Mouse (Mus musculus) forebrain, embryonic 16.5 days (tissue): ENCODE data around the gene Kctd7. TPM values are rescaled to one million over a fixed set of nuclear protein-coding genes. Genes with fewer than 3 reads are reported as not detected.

Experiments used
- ATAC-seq: fragments of 200-750 bp; cut with Nextera tagmentation; 2 replicates; pipeline ENCODE4 v1.8.0; 2017; ENCODE audit warnings: mild to moderate bottlenecking, moderate library complexity
- H3K27ac ChIP-seq: fragments of 300-500 bp; sonication (generic); 2 replicates; pipeline ENCODE4 v1.5.1; 2014; ENCODE audit warnings: low read length, control low read depth
- H3K27me3 ChIP-seq: fragments of 300-500 bp; sonication (generic); replicated peaks from 2 replicates; pipeline ENCODE4 v1.6.1; 2014; ENCODE audit warnings: low read length; ENCODE audit not compliant: control insufficient read depth, insufficient read depth
- H3K36me3 ChIP-seq: fragments of 300-500 bp; sonication (generic); 2 replicates; pipeline ENCODE4 v1.6.1; 2014; ENCODE audit not compliant: control insufficient read depth, insufficient read depth
- H3K4me1 ChIP-seq: fragments of 300-500 bp; sonication (generic); replicated peaks from 2 replicates; pipeline ENCODE4 v1.6.1; 2014; ENCODE audit warnings: low read length; ENCODE audit not compliant: control insufficient read depth, insufficient read depth
- H3K4me2 ChIP-seq: fragments of 300-500 bp; sonication (generic); 2 replicates; pipeline ENCODE4 v1.6.1; 2014; ENCODE audit warnings: mild to moderate bottlenecking, low read length, control low read depth
- H3K4me3 ChIP-seq: fragments of 300-500 bp; sonication (generic); replicated peaks from 2 replicates; pipeline ENCODE4 v1.5.1; 2014; ENCODE audit warnings: mild to moderate bottlenecking, low read length, control low read depth
- H3K9ac ChIP-seq: fragments of 300-500 bp; sonication (generic); replicated peaks from 2 replicates; pipeline ENCODE4 v1.6.1; 2014; ENCODE audit warnings: low read depth, low read length, control low read depth
- H3K9me3 ChIP-seq: fragments of 300-500 bp; sonication (generic); 2 replicates; pipeline ENCODE4 v1.6.1; 2016; ENCODE audit warnings: low read length; ENCODE audit not compliant: control insufficient read depth
- WGBS: fragments of 180-500 bp; shearing (Covaris S2); extraction: QIAGEN DNeasy Blood & Tissue Kit; methylation state at CpG from one replicate; pipeline ENCODE4 v1.1.7; 2014; 5-methylcytosine and 5-hydroxymethylcytosine counted together
- polyA plus RNA-seq: library from polyadenylated mRNA; unstranded; fragments of >200 nt; fragmentation: Nextera tagmentation; extraction: Ambion mirVana; gene quantifications from 2 replicates; pipeline ENCODE4 v1.2.1, GENCODE M21; 2015

Kctd7 gene
- 14.3 and 14.9 TPM in 2 replicates for polyA plus RNA-seq

GRCm38 (mm10) chr5:130144334-130145312 lies at the start of gene Kctd7:
Gene Kctd7, plus strand, starts transcription at chr5:130144861.
- Histone ChIP-seq H3K36me3 (peaks cover 4% of the 10 kb centered on the region; the same call in 1 of the 2 replicates), H3K27me3 (no peaks in the 10 kb centered on the region), H3K4me3 (peak within 1 kb of the TSS; percentile 72), H3K27ac (peak within 1 kb of the TSS; percentile 85), H3K4me2 (peak within 1 kb of the TSS; percentile 81), H3K9me3 (no peaks in the 10 kb centered on the region), H3K9ac (peak within 1 kb of the TSS; percentile 70), H3K4me1 (peaks cover 14% of the 10 kb centered on the region)
- WGBS: under 1% methylated on average over 66 of the region's 66 CpGs
- peak; percentile 97 for ATAC-seq

- H3K4me1 ChIP-seq: no peaks in the 10 kb centered on the region
- no peak overlapping the region for H3K4me3 ChIP-seq
- 0 out of 2 replicates have a peak, but pooled peaks cover 4% of the 10 kb centered on the region for H3K36me3 ChIP-seq
- H3K4me2 ChIP-seq: no peak overlapping the region
- WGBS: 35% methylated on average over 12 of the region's 12 CpGs
- H3K9ac ChIP-seq: no peak overlapping the region
- no peak overlapping the region for H3K27ac ChIP-seq
- no peaks in the 10 kb centered on the region for H3K27me3 ChIP-seq
- ATAC-seq: peak; percentile 50; the same call in 1 of the 2 replicates
- no peaks in the 10 kb centered on the region for H3K9me3 ChIP-seq
Observed at GRCm38 (mm10) chr5:130096754-130097153, 47.9 kb upstream of the Kctd7 start.

DNA sequence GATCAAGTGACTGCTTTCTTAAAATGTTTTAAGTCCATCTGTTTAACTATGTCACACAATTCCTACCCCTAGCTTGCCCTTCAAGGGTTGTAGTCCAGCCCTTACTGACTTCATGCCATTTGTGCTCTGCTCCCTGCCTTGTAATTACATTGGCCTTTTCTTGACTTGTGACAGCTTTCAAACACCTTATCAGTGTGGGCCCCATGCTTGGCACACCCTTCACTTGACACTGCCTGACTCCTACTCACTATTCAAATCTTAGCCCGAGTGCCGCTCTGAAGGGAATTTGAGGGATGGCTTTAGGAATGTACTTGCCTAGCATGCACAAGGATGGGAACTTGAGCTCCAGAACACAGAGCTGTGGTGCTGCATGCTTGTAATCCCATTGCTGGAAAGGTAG lies 46.8 kb upstream of the Kctd7 start:
- 87% methylated on average over 2 of the region's 2 CpGs for WGBS

GRCm38 (mm10) chr5:130101724-130102123 lies 42.9 kb upstream of the Kctd7 start:
- ATAC-seq: no peak
- peaks cover 6% of the 10 kb centered on the region; the same call in 1 of the 2 replicates for H3K36me3 ChIP-seq
- no peaks in the 10 kb centered on the region for H3K27me3 ChIP-seq
- no peaks in the 10 kb centered on the region for H3K9me3 ChIP-seq
- no peak overlapping the region for H3K4me2 ChIP-seq
- H3K9ac ChIP-seq: no peak overlapping the region
- no peak overlapping the region for H3K27ac ChIP-seq
- H3K4me3 ChIP-seq: no peak overlapping the region
- 94% methylated on average over 17 of the region's 17 CpGs for WGBS
- H3K4me1 ChIP-seq: no peaks in the 10 kb centered on the region

More for the DNA sequence above, 46.8 kb upstream of the Kctd7 start:
- H3K36me3 ChIP-seq: peaks cover 6% of the 10 kb centered on the region; the same call in 1 of the 2 replicates
- ATAC-seq: no peak
- H3K4me3 ChIP-seq: no peak overlapping the region
- no peaks in the 10 kb centered on the region for H3K4me1 ChIP-seq
- H3K27me3 ChIP-seq: no peaks in the 10 kb centered on the region
- H3K27ac ChIP-seq: no peak overlapping the region
- H3K9me3 ChIP-seq: no peaks in the 10 kb centered on the region
- no peak overlapping the region for H3K4me2 ChIP-seq
- H3K9ac ChIP-seq: no peak overlapping the region

DNA sequence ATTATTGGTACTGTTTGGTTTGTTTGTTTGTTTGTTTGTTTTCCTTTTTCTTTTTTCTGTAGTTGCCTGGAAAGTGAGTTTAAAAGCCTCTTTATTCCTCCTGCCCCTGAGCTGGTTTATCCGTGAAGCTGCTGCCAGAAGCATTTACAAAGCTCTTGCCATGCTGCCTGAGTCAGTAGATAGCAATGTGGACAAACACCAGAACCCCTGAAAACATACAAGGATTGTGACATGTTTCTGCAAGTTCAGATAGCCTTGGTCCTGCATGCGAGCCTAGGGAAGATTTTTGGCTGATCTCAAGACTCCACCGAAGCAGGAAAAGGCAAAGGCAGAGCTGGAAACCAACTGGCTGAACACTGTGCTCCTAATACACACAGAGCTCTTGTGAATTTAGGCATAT lies 35.3 kb upstream of the Kctd7 start:
- no peak overlapping the region for H3K27ac ChIP-seq
- no peaks in the 10 kb centered on the region for H3K36me3 ChIP-seq
- no peak overlapping the region for H3K9ac ChIP-seq
- no peaks in the 10 kb centered on the region for H3K27me3 ChIP-seq
- WGBS: 86% methylated on average over 3 of the region's 3 CpGs
- no peak overlapping the region for H3K4me2 ChIP-seq
- peaks cover 3% of the 10 kb centered on the region; the same call in 1 of the 2 replicates for H3K4me1 ChIP-seq
- ATAC-seq: no peak
- H3K9me3 ChIP-seq: no peaks in the 10 kb centered on the region
- no peak overlapping the region for H3K4me3 ChIP-seq

GRCm38 (mm10) chr5:130110632-130111464 lies 33.8 kb upstream of the Kctd7 start:
- no peak overlapping the region for H3K4me3 ChIP-seq
- ATAC-seq: no peak
- peaks cover 7% of the 10 kb centered on the region; the same call in 1 of the 2 replicates for H3K36me3 ChIP-seq
- peaks cover 3% of the 10 kb centered on the region; the same call in 1 of the 2 replicates for H3K4me1 ChIP-seq
- H3K27me3 ChIP-seq: no peaks in the 10 kb centered on the region
- no peak overlapping the region for H3K4me2 ChIP-seq
- no peak overlapping the region for H3K9ac ChIP-seq
- H3K9me3 ChIP-seq: no peaks in the 10 kb centered on the region
- H3K27ac ChIP-seq: no peak overlapping the region
- WGBS: 77% methylated on average over 12 of the region's 12 CpGs

DNA sequence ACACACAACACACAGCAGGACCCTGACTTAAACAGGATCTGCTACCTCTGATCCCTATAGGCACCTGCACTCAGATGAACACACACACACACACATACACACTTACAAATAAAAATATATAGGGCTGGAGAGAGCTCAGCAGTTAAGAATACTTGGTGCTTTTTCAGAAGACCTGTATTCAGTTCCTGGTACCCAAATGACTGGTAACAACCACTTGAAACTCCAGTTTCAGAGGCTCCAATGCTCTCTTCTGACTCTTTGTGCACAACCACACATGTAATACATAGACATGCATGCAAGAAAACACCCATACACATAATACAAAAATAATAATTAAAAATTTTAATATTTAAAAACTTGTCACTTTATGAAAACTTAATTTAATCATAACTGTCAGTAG lies 32.0 kb upstream of the Kctd7 start:
- no peak for ATAC-seq
- H3K4me2 ChIP-seq: no peak overlapping the region
- H3K4me1 ChIP-seq: peaks cover 3% of the 10 kb centered on the region; the same call in 1 of the 2 replicates
- no peak overlapping the region for H3K27ac ChIP-seq
- no peaks in the 10 kb centered on the region for H3K9me3 ChIP-seq
- H3K9ac ChIP-seq: no peak overlapping the region
- no peaks in the 10 kb centered on the region for H3K27me3 ChIP-seq
- H3K36me3 ChIP-seq: peaks cover 7% of the 10 kb centered on the region; the same call in 1 of the 2 replicates
- no peak overlapping the region for H3K4me3 ChIP-seq

GRCm38 (mm10) chr5:130116116-130116515 lies 28.5 kb upstream of the Kctd7 start:
- ATAC-seq: no peak
- H3K9ac ChIP-seq: no peak overlapping the region
- H3K9me3 ChIP-seq: no peaks in the 10 kb centered on the region
- H3K4me2 ChIP-seq: no peak overlapping the region
- H3K4me3 ChIP-seq: no peak overlapping the region
- H3K4me1 ChIP-seq: peaks cover under 1% of the 10 kb centered on the region; the same call in 1 of the 2 replicates
- no peak overlapping the region for H3K27ac ChIP-seq
- peaks cover 7% of the 10 kb centered on the region; the same call in 1 of the 2 replicates for H3K36me3 ChIP-seq
- WGBS: 94% methylated on average over 12 of the region's 12 CpGs
- H3K27me3 ChIP-seq: no peaks in the 10 kb centered on the region

DNA sequence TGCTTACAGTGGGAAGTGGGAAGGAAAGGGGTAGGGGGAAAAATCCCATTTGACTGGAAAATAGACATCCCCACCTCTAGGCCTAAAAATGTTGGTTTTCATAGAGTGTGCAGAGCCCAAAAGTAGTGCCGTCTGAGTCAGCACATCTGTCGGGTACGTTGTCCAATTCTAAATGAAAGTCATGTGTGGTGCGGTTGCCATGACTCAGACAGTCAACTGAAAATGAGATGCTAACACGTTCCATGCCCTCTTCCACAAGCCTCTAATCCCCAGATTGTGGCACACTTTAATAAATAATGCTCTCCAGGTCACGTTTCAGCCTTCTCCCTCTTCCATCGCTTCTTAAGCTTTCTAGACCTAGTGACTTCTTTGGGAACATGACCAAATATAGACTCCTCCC lies 27.8 kb upstream of the Kctd7 start:
- Histone ChIP-seq H3K27me3 (no peaks in the 10 kb centered on the region), H3K4me2 (no peak overlapping the region), H3K4me1 (no peaks in the 10 kb centered on the region), H3K4me3 (no peak overlapping the region), H3K36me3 (peaks cover 7% of the 10 kb centered on the region; the same call in 1 of the 2 replicates), H3K9me3 (no peaks in the 10 kb centered on the region), H3K27ac (no peak overlapping the region), H3K9ac (no peak overlapping the region)
- no peak for ATAC-seq
- 90% methylated on average over 7 of the region's 7 CpGs for WGBS
